Mouse (Mus musculus): ENCODE data around the gene Lhpp. TPM values are rescaled to one million over a fixed set of nuclear protein-coding genes. Genes with fewer than 3 reads are reported as not detected.

The Lhpp gene
- polyA plus RNA-seq, 1 experiment from 2014 or later, result 19.9 TPM

DNA sequence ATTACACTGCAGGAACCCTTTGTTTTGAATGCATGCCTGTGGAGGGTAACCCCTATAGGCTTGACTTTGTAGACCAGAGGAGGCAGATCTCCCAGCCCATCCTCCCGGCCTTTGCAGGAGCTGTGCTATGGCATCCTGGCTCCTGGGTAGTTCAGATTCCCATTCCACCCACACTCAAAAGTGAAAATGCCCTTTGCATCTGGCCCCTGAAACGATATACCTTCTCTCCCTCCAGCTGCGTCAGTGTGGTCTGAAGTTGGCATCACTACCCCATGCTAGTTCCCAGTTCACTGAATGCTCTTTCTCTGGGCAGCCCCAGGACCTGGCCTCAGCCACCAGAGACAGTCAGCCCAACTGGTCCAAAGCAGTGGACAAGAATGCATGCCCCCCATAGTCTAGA lies 91.6 kb downstream of the Lhpp start:
- no peaks in the 10 kb centered on the region for H3K27me3 ChIP-seq
- no peak for ATAC-seq (ENCODE audit: insufficient number of reproducible peaks, insufficient read depth, low FRiP score, low TSS enrichment, low read depth)
- H3K4me1 ChIP-seq, result peaks cover 11% of the 10 kb centered on the region
- H3K36me3 ChIP-seq, result no peaks in the 10 kb centered on the region
- H3K27ac ChIP-seq, result no peak overlapping the region
- H3K9me3 ChIP-seq, result no peaks in the 10 kb centered on the region
- no peak overlapping the region for H3K9ac ChIP-seq
- no peak overlapping the region for H3K4me3 ChIP-seq
- 84% methylated on average over 3 of the region's 3 CpGs for WGBS
- no peak overlapping the region for H3K4me2 ChIP-seq

- H3K27me3 ChIP-seq, result no peaks in the 10 kb centered on the region
- 77% methylated on average over 5 of the region's 5 CpGs for WGBS
- no peak overlapping the region for H3K4me3 ChIP-seq
- H3K27ac ChIP-seq, result no peak overlapping the region
- no peaks in the 10 kb centered on the region for H3K9me3 ChIP-seq
- no peak overlapping the region for H3K9ac ChIP-seq
- no peak overlapping the region for H3K4me2 ChIP-seq
- ATAC-seq (ENCODE audit: insufficient number of reproducible peaks, insufficient read depth, low FRiP score, low TSS enrichment, low read depth), result no peak
- H3K36me3 ChIP-seq, result no peaks in the 10 kb centered on the region
- peaks cover 11% of the 10 kb centered on the region for H3K4me1 ChIP-seq
Observed at GRCm38 (mm10) chr7:132702492-132703070, 92.1 kb downstream of the Lhpp start.

DNA sequence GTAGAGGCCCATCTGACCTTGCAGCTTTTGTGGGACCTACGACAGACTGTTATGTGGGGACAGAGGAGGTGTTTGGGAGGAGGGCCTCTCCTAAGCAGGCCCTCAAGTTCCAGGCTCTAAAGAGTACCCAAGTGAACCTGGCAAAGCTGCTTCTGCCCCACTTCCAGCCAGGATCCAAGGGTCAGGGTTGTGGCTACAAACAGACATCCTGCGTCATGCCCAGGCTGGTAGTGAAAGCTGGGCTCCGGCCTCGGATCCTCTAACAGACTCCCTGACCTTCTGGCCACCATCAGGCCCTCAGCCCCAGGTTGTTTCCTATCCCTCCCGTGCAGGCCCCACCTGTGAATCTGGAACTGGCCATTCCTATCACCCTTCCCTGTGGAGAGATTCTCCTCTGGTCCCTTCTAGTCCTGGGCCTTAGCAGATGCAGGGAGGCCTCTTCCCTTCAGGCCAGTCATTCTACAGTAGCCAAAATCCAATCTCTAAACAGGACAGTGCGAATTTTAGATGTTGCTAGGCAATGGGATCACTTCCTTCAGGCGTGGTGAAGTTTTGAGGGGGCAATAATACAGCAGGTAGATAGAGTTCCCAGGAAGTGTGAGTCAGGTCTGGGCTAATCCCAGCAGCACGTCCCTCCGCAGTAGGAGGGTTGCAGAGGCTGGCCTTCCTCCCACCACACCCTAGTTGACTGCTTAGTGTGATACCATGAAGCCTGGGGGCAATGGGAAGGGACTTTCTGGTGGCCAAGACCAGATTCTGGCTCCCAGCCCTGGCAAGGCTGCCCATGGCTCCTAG lies 93.3 kb downstream of the Lhpp start:
- no peaks in the 10 kb centered on the region for H3K36me3 ChIP-seq
- H3K4me2 ChIP-seq, result no peak overlapping the region
- no peaks in the 10 kb centered on the region for H3K9me3 ChIP-seq
- H3K27me3 ChIP-seq, result no peaks in the 10 kb centered on the region
- WGBS, result 82% methylated on average over 9 of the region's 9 CpGs
- no peak overlapping the region for H3K27ac ChIP-seq
- ATAC-seq (ENCODE audit: insufficient number of reproducible peaks, insufficient read depth, low FRiP score, low TSS enrichment, low read depth), result no peak
- no peak overlapping the region for H3K4me3 ChIP-seq
- H3K4me1 ChIP-seq, result peaks cover 11% of the 10 kb centered on the region
- no peak overlapping the region for H3K9ac ChIP-seq

GRCm38 (mm10) chr7:132704310-132704875 lies 94.0 kb downstream of the Lhpp start:
- no peak overlapping the region for H3K9ac ChIP-seq
- no peak overlapping the region for H3K4me2 ChIP-seq
- H3K27ac ChIP-seq, result no peak overlapping the region
- 86% methylated on average over 8 of the region's 8 CpGs for WGBS
- no peak overlapping the region for H3K4me3 ChIP-seq
- H3K27me3 ChIP-seq, result no peaks in the 10 kb centered on the region
- no peaks in the 10 kb centered on the region for H3K9me3 ChIP-seq
- no peak for ATAC-seq (ENCODE audit: insufficient number of reproducible peaks, insufficient read depth, low FRiP score, low TSS enrichment, low read depth)
- peaks cover 11% of the 10 kb centered on the region for H3K4me1 ChIP-seq
- H3K36me3 ChIP-seq, result no peaks in the 10 kb centered on the region

DNA sequence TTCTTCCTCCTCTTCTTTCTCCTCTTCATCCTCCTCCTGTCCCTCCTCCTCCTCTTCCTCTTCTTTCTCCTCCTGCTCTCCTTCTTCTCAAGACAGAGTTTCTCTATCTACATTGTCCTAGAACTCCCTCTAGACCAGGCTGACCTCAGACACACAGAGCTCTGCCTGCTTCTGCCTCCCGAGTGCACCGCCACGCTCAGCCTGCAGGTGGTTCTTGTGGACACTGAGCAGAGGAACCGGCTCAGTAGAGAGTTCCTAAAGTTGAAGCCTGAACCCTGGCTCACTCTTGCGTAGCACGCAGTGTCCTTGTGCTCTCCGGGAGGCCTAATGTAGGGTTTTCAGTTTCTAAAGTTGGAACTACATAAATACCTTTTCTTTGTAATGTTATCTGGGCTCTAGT lies 94.7 kb downstream of the Lhpp start:
- no peak overlapping the region for H3K4me3 ChIP-seq
- no peaks in the 10 kb centered on the region for H3K9me3 ChIP-seq
- H3K36me3 ChIP-seq, result no peaks in the 10 kb centered on the region
- no peak for ATAC-seq (ENCODE audit: insufficient number of reproducible peaks, insufficient read depth, low FRiP score, low TSS enrichment, low read depth)
- no peaks in the 10 kb centered on the region for H3K27me3 ChIP-seq
- no peak overlapping the region for H3K27ac ChIP-seq
- peaks cover 5% of the 10 kb centered on the region for H3K4me1 ChIP-seq
- H3K4me2 ChIP-seq, result no peak overlapping the region
- WGBS, result 91% methylated on average over 7 of the region's 7 CpGs
- no peak overlapping the region for H3K9ac ChIP-seq

DNA sequence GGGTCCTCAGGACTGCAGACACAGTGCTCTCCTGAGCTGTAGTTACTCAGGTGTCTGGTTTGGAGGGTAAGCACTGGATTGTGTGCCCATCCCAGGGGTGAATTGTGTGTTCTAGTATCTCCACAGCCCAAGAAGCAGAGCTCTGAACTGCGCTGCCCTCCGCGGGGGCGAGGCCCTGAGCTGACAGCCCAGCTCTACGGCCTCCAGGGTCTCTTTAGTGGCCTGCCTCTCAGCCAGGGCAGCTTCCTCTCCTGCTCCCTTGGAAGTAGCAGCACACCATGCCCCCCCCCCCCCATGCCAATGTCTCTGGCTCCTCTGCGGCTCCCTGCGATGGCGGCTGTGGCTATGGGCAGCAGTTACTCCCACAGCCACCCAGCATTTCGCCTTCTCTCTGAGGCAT lies 101.1 kb downstream of the Lhpp start:
- 79% methylated on average over 9 of the region's 9 CpGs for WGBS
- H3K9me3 ChIP-seq, result no peaks in the 10 kb centered on the region
- no peak for ATAC-seq (ENCODE audit: insufficient number of reproducible peaks, insufficient read depth, low FRiP score, low TSS enrichment, low read depth)
- H3K4me2 ChIP-seq, result no peak overlapping the region
- H3K4me1 ChIP-seq, result peaks cover 43% of the 10 kb centered on the region
- H3K9ac ChIP-seq, result no peak overlapping the region
- H3K36me3 ChIP-seq, result peaks cover 7% of the 10 kb centered on the region; the same call in 1 of the 2 replicates
- H3K4me3 ChIP-seq, result no peak overlapping the region
- H3K27me3 ChIP-seq, result no peaks in the 10 kb centered on the region
- no peak overlapping the region for H3K27ac ChIP-seq

DNA sequence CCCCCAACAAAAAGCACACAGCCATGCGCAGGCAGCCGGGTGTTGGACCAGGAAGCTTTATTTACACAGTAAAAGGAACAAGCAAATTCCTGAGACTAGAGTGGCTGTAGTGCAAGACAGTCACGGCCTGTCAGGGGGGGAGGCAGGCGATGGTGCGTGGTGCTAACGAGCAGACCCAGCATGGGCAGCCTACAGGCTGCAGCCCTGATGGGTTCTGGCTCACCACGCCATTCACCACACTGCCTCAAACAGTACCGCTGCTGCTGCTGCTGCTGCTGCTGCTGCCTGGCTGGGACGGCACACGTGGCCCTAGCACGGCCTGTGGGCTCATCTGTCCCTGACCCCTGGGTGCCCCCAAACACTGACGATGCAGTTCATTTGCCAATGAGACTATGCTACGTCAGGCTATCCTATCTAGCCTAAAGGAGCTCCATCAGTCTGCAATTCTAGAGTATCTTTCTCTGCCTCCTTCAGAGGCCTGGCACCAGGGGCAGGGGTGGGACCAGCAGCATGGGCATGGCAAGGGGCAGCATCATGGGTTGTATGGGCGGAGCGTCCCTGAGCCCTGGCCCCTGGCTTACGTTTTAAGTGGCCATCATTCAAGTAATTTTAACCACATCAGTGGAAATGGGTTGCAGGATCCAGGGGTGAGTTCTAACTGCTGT lies 101.7 kb downstream of the Lhpp start:
- no peaks in the 10 kb centered on the region for H3K27me3 ChIP-seq
- no peak overlapping the region for H3K27ac ChIP-seq
- H3K36me3 ChIP-seq, result peaks cover 7% of the 10 kb centered on the region; the same call in 1 of the 2 replicates
- WGBS, result 44% methylated on average over 16 of the region's 16 CpGs
- no peak overlapping the region for H3K4me3 ChIP-seq
- peaks cover 43% of the 10 kb centered on the region for H3K4me1 ChIP-seq
- no peak overlapping the region for H3K4me2 ChIP-seq
- ATAC-seq (ENCODE audit: insufficient number of reproducible peaks, insufficient read depth, low FRiP score, low TSS enrichment, low read depth), result 0 out of 2 replicates have a peak, but pooled peaks have one; percentile 52
- 0 out of 2 replicates have a peak overlapping the region, but pooled peaks have one; percentile 37 for H3K9ac ChIP-seq
- H3K9me3 ChIP-seq, result no peaks in the 10 kb centered on the region

DNA sequence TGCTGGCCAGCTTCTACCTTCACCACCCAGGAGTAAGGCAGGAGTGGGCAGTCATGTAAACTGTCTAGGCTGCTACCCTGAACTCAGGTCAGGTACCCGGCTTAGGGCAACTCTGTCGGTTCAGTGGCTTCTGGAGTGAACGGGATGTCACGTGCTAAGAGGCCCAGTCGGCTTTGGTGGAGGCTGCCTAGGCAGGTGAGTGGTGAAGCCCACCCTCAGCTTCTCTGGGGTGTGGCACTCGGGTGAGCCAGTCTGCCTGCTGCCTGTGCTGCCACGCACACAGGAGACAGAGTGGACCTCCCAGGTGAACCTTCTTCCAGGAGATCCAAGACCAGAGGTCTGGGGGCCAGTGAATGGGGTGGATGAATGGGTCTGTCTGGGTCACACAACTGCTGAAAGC lies 102.5 kb downstream of the Lhpp start:
- Histone ChIP-seq H3K4me1 (peaks cover 43% of the 10 kb centered on the region), H3K27me3 (no peaks in the 10 kb centered on the region), H3K9ac (no peak overlapping the region), H3K36me3 (peaks cover 7% of the 10 kb centered on the region; the same call in 1 of the 2 replicates), H3K4me3 (no peak overlapping the region), H3K9me3 (no peaks in the 10 kb centered on the region), H3K4me2 (no peak overlapping the region), H3K27ac (peak overlapping the region; percentile 84; the same call in 1 of the 2 replicates)
- WGBS, result 81% methylated on average over 7 of the region's 7 CpGs
- ATAC-seq (ENCODE audit: insufficient number of reproducible peaks, insufficient read depth, low FRiP score, low TSS enrichment, low read depth), result no peak

GRCm38 (mm10) chr7:132713483-132714126 lies 103.2 kb downstream of the Lhpp start:
- Histone ChIP-seq H3K27me3 (no peaks in the 10 kb centered on the region), H3K27ac (peak overlapping the region; percentile 84), H3K4me3 (no peak overlapping the region), H3K36me3 (peaks cover 7% of the 10 kb centered on the region; the same call in 1 of the 2 replicates), H3K9me3 (no peaks in the 10 kb centered on the region), H3K4me2 (no peak overlapping the region), H3K4me1 (peaks cover 43% of the 10 kb centered on the region), H3K9ac (no peak overlapping the region)
- ATAC-seq (ENCODE audit: insufficient number of reproducible peaks, insufficient read depth, low FRiP score, low TSS enrichment, low read depth), result no peak
- 69% methylated on average over 8 of the region's 8 CpGs for WGBS

DNA sequence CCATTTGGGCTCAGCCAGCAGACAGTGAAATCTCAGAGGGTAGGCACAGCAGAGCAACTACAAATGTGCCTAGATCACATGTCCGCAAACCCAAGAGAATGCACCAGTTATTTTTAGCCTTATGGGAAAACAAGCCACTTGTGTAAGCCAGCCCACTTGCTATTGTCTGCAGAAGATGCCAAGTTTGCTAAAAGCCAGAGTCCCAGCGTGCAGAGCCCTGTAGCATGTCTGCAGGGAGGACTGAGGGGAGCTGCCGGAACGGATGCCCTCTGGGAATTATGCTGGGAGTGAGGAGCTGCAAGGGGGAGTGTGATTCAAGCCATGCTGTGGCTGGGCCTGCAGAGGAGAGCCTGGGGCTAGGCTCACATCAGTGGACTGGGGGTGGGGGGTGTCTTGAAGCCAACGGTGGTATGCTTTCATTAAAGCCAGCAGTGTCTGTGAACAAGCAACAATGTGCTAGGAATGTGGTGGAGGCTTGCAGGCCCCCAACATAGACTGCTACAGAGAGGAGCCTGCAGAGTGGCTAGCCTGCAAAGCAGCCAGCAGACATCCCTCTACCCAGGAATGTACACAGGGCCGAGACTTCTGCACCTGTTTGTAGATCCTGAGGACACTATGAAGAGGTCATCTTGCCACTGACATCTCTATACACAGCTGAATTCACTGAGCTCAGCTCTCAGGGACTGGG lies 103.9 kb downstream of the Lhpp start:
- no peak overlapping the region for H3K4me3 ChIP-seq
- peaks cover 43% of the 10 kb centered on the region for H3K4me1 ChIP-seq
- H3K36me3 ChIP-seq, result peaks cover 7% of the 10 kb centered on the region; the same call in 1 of the 2 replicates
- ATAC-seq (ENCODE audit: insufficient number of reproducible peaks, insufficient read depth, low FRiP score, low TSS enrichment, low read depth), result no peak
- H3K9ac ChIP-seq, result 0 out of 2 replicates have a peak overlapping the region, but pooled peaks have one; percentile 6
- H3K9me3 ChIP-seq, result no peaks in the 10 kb centered on the region
- 10% methylated on average over 6 of the region's 6 CpGs for WGBS
- H3K27me3 ChIP-seq, result no peaks in the 10 kb centered on the region
- peak overlapping the region; percentile 36 for H3K4me2 ChIP-seq
- peak overlapping the region; percentile 84 for H3K27ac ChIP-seq

Data from embryonic facial prominence, embryonic 13.5 days (tissue).